Mouse (Mus musculus) testis, adult 10 weeks (tissue): ENCODE data around the gene 1110032F04Rik. TPM values are rescaled to one million over a fixed set of nuclear protein-coding genes. Genes with fewer than 3 reads are reported as not detected.

Source experiments
- polyA plus RNA-seq: library from polyadenylated mRNA; stranded (reverse); fragments of 350-450 nt; fragmentation: Illumina TruSeq; extraction: RNeasy Lipid Tissue Mini Kit (QIAGEN cat#74804); gene quantifications from one replicate; pipeline ENCODE4 v1.2.3, GENCODE M21; 2014; ENCODE audit warnings: low read depth, low replicate concordance

Gene 1110032F04Rik
- 0.10 TPM for polyA plus RNA-seq

DNA sequence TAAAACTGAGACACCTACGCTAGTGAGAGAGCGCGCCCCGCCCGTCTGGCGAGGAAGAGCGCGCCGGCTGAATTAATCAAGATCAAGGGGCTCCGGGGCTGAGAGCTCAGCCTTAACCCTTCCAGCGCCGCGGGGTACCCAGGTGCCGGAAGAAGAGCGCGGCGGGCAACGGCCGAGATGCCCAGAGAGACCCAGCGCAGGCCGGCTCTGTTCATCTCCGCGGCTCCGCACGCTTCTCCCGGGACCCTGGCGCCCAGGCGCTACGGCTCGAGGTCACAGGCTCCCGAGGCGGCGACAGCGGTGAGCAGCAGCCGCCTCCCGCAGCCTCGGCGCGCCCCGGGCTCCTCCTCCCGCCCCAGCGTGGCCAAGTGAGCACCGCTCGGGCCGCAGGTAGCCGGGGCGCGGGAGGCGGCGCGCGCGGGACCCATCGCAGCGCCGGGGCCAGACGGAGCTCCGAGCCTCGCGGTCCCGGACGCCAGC is at the start of gene 1110032F04Rik:
TSS of gene 1110032F04Rik (plus strand) at position 376 of the 480 bp plus-strand sequence.

Other genes starting within 250 kb of the 1110032F04Rik start
- gene Il12a, start 178.9 kb upstream of the 1110032F04Rik start, polyA plus RNA-seq, result not detected
- 137 TPM for gene Ift80, start 135.0 kb downstream of the 1110032F04Rik start, polyA plus RNA-seq
- gene Smc4, start 135.2 kb downstream of the 1110032F04Rik start, polyA plus RNA-seq, result 792 TPM
- gene Trim59, start 175.2 kb downstream of the 1110032F04Rik start, polyA plus RNA-seq, result 161 TPM